Mouse (Mus musculus): ENCODE measurements at regions not wholly inside any gene's neighbourhood (a gene's known extent, or its start where the extent isn't known, plus 50 kb on each side); places are given as distances from the start of the nearest gene placed in this dataset.

DNA sequence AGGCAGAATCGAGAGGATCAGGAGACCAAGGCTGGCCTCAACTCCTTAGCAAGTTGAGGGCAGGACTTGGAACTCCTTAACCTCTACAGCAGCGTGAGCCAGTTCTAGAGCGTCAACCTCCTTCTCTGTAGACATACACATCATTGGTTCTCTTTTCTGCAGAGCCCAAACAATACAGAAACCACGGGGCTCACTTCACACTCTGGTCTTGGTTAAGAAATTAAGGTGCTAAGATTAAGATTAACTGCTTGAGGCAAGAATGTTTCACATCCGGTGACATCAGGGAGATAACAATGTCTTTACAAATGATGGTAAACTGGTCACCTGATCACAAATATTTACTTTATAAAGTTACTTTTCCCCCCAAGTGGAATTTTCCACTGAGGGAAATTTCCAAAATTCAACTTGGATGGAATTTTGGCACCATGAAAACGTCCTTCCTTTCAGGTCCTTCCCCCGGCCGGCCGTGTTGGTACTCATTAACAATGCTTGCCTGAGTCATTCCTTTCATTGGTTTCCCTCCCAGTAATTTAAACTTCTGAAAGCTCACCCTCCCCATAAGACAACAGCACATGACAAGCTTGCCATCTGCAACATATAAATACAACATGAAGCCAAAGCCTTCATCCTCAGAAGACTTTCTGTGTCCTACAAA, 77.3 kb upstream of the Kdm7a start:
- no peak for DNase-seq (ENCODE audit: low spot score in 2 of 2)

DNA sequence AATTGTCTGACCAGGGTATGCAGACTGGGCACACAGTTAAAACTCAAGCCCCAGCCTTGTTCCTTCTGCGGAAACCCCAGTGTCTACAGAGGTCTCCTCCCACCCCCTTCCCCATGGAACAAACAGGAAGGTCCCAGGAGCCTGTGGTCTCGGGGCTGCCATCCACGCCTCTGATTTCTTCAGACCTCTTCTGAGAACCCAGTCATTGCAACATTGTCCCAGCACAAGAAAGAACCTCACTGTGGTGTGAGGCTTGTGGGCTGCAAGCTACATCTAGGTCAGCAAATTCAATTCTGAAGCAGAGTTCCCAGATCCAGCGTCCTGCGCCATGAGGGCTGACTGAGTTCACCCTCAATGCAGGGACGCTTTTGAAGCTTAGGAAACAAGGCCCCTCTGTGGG, 71.7 kb upstream of the Kdm7a start:
- peak in 1 of 2 experiments; percentile 30 for DNase-seq (ENCODE audit: low spot score in 2 of 2)

DNA sequence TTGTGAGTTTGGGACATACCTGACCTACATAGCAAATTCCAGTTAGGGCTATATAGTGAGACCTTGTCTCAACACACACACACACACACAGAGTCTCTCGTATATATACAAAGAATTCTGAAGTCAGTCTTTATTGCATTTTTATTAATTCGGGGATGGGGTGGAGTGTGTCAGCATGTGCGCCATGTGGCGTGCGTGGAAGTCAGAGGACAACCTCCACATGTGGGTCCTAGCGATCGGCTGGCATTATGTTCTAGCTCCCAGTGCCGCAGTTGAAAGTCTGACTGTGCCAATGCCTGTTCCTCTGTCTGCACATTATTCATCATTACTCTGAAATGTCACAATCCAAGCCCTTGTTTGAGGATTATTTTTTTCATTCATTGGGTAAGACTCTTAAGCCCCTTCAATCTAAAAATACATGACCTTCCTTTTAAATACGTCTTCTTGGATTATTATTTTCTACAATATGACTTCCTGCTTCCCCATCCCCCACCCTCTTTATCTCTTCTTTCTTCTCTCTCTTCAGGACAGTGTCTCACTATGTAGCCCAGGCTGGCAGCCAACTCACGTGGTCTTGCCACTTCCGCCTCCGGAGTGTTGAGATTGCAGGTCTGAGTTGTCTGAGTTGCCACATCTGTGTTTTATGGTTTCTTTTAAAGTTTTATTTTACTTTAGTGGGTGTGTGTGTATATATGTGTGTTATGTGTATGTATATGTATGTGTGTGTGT, 68.3 kb upstream of the Kdm7a start:
- DNase-seq (ENCODE audit: low spot score in 2 of 2): no peak

GRCm38 (mm10) chr6:39273427-39273826, 66.8 kb upstream of the Kdm7a start:
- DNase-seq (ENCODE audit: low spot score in 2 of 2): no peak

GRCm38 (mm10) chr6:39270457-39270856, 63.9 kb upstream of the Kdm7a start:
- no peak for DNase-seq (ENCODE audit: low spot score in 2 of 2)

DNA sequence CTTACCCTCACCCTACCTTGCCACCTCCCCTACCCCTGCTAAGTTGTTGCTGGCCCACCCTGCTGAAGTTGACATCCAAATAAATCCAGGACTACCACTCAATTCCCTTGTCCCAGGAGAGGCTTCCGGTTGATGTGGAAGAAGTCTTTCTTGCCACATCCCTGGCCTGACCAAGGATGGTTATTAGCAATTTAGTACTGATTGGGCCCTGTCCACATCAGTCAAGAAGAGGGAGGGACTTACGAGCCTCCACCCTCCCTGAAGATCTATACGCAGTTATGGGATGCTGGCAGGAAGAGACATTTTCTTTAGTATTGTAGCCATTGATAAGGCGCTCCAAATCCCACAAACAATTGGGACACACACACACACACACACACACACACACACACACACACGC, 63.1 kb upstream of the Kdm7a start:
- no peak for DNase-seq (ENCODE audit: low spot score in 2 of 2)

DNA sequence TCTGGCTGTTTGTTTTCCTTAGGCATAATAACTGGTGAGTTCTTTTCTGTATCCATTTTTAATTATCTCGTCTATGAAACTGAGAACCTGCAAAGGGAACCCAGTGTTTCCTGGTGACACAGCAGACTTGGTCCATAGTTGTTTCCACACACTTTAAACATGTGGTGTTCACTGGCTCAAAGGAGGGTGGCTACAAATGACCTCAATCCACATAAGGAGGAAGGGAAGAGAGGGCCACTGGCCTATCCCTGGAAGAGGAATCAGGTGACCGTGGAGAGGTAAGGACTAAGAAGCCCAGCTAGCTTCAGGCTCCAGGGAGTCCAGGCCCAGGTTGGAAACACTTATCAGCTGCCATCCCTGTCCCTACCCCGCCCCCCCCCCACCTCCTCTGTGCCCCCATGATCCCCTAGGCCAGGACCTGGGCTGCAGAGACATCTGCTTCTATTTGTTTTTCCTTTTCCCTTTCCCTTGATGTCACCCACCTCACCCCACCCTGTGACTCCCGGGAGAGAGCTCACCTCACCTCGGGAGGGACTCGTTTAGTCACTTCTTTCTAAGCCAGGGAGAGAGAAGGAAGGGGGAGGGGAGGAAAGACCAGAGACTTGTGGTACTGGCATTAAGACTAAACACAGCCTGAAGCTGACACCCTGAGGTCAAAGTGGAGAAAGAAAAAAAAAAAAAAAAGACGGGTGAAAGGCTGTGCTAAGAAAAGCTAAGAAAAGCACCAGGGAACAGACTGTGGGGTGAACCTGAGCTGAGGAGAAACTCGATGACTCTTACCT, 62.2 kb upstream of the Kdm7a start:
- no peak for DNase-seq (ENCODE audit: low spot score in 2 of 2)

- DNase-seq (ENCODE audit: low spot score in 2 of 2): peak; percentile 81 to 89
Measured at GRCm38 (mm10) chr6:39264722-39265121, 58.1 kb upstream of the Kdm7a start.

DNA sequence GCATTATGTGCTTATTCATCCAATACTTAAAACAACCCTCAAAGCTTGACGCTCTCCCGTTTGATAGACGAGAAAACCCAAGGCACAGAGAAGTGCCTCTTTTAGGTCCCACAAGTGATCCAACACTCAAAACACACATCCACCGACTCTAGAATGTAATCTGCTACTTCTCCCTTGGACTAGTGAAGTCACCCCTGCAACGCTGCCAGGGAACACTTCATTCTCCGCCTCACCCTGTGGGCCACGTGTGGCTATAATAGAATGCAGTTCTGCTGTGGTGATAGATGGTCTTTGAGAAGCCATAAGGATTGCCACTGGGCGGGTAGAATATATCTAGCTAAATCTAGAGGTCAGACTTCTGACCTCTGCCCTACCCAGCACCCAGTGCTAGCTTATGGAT, 57.0 kb upstream of the Kdm7a start:
- DNase-seq (ENCODE audit: low spot score in 2 of 2): peak; percentile 42 to 59

DNA sequence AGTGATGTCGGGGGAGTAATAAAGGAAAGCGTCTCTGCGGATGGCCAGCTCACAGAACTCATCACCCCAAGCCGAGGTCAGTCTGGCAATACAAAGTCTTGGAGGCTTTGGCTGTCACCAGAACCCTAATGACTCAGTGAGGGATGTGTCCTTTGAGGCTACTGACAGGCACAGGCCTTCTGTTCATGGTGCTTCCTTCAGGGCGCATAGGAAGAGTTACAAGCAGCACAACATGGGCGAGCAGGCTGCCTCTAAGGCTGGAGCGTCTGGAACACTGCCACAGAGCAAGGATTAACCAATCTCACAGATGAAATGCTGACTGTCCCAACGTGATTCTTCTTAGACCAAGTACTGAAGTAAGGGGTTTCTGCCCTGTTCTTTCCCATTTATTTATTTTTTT, 55.4 kb upstream of the Kdm7a start:
- peak in 1 of 2 experiments; percentile 29 for DNase-seq (ENCODE audit: low spot score in 2 of 2)

- no peak for DNase-seq (ENCODE audit: low spot score in 2 of 2)
Measured at GRCm38 (mm10) chr6:39260480-39260879, 53.9 kb upstream of the Kdm7a start.

DNA sequence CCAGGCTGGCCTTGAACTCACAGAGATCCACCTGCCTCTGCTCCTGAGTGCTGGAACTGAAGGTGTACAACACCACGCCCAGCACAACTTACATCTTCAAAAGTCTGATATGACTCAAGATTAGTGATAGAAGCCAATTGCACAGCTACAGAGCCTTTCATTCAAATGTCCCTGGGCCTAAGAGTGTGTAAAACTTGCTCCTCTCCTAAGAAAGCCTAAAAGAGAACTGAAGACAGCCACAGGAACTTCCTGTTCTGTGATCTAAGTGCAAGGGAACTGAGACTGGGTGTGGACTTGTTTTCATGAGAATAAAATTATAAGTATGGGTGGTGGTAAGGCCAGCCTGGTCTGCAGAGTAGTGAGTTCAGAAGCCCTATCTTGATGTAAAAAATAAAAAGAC, 52.5 kb upstream of the Kdm7a start:
- peak in 1 of 2 experiments; percentile 54 for DNase-seq (ENCODE audit: low spot score in 2 of 2)

GRCm38 (mm10) chr6:39258656-39259055, 52.1 kb upstream of the Kdm7a start:
- DNase-seq (ENCODE audit: low spot score in 2 of 2): no peak

GRCm38 (mm10) chr6:39257667-39258395, 51.2 kb upstream of the Kdm7a start:
- no peak for DNase-seq (ENCODE audit: low spot score in 2 of 2)

DNA sequence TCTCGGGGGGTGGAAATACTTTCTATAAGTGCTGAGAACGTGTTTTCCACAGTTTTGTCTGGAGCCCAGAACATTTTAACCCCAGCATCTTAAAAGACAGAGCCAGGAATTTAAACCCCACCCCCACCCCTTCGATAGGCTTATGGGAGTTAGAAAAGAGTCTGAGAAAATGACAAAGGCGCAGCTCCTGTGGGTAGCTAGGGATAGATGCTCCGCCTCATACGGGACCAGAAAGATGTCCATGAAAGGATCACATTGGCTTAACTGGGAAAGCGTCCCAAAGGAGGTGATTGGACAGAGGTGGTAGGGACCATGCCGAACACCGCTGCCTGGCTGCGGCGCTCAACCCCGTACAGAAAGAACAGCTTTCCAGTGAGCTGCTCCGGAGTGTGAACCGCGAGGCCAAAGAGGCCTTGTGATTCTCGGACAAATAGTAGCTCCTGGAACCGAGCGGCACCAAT, 50.6 kb upstream of the Kdm7a start:
- peak; percentile 37 to 53 for DNase-seq (ENCODE audit: low spot score in 2 of 2)

DNA sequence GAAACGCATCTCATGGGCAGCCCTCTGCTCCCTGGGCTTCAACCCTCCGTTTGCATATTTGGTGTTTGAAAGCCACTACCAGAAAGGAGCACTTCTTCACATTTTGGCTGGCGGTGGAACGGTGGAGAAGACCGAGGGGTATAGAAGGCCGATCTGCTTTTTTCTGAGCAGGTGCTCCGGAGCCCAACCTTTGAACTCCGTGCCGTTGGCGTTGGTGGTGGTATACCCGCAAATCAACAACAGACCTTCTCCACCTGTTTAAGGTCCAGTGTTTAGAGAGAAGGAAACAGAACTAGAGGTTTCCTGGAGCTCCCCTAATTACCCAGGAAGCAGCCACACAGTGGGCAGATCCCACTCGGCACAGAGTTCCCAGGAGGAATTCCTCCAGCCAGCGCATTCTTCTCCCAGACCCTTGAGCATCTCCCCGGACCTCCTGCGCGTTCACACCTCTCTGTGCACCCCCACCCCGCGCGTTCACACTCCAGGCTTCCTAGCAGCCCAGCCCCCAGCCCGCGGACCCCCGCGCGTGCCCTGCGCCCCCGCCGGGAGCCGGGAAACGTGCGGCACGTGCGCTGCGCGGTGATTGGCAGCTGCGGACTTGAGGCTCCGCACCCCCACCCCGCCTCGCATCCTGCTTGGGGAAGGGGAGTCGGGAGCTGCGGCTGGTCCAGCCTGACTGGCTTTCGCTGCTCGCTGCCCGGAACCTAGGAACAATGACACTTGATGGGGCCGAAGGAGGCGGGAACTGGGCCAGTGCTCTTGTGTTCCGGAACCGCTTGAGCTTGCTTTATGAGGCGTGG, 49.9 kb upstream of the Kdm7a start:
- peak; percentile 54 to 72 for DNase-seq (ENCODE audit: low spot score in 2 of 2)
